13 mouse cellular contexts compared by ENCODE assay signal in genomic region chr1:186478428-186479238, GRCm38 (mm10).
DNase-seq lines count a peak whose midpoint lies in the region; ATAC-seq and TF ChIP-seq lines count a peak whose summit lies in the region.
"Had no signal": no experiment of that assay in that cellular context is flagged by ENCODE, and none has a peak within 500 bp of the region (broad histone marks: within the 10 kb centered on the region; RNA-seq: fewer than 3 reads in every experiment).

No protein-coding gene starts in this region.

- H3K9ac ChIP-seq in intestine, postnatal 0 days (ENCODE audit: low read depth, low read length): no peak overlapping the region
- H3K9ac ChIP-seq in hindbrain, embryonic 11.5 days (ENCODE audit: low read depth, low read length): no peak overlapping the region
- no peak overlapping the region for H3K9ac ChIP-seq in neural tube, embryonic 15.5 days (replicated peaks)
- H3K9ac ChIP-seq: heart, embryonic 15.5 days; lung, embryonic 14.5 days had no signal

- peak; percentile 87 for ATAC-seq in intestine, postnatal 0 days
- no peak for ATAC-seq in hindbrain, embryonic 11.5 days (ENCODE audit: low FRiP score)
- no peak for ATAC-seq in neural tube, embryonic 15.5 days (ENCODE audit: low FRiP score)

- WGBS in intestine, postnatal 0 days: 59% methylated on average over 8 of the region's 8 CpGs
- 69% methylated on average over 8 of the region's 8 CpGs for WGBS in limb, embryonic 10.5 days
- WGBS in hindbrain, embryonic 11.5 days: 82% methylated on average over 8 of the region's 8 CpGs
- 77% methylated on average over 8 of the region's 8 CpGs for WGBS in neural tube, embryonic 15.5 days

- peaks cover 3% of the 10 kb centered on the region; the same call in 1 of the 2 replicates for H3K4me1 ChIP-seq in intestine, postnatal 0 days (replicated peaks; ENCODE audit: control insufficient read depth, insufficient read depth, low read length)
- peaks cover 19% of the 10 kb centered on the region for H3K4me1 ChIP-seq in limb, embryonic 10.5 days
- no peaks in the 10 kb centered on the region for H3K4me1 ChIP-seq in hindbrain, embryonic 11.5 days (replicated peaks; ENCODE audit: control insufficient read depth, insufficient read depth, low read length)
- 0 out of 2 replicates have a peak, but pooled peaks cover 4% of the 10 kb centered on the region for H3K4me1 ChIP-seq in neural tube, embryonic 15.5 days

- peak; percentile 86 for DNase-seq in 3T3-L1 (ENCODE audit: low read depth, low spot score)
- DNase-seq in gastrocnemius, adult 2 months: peak; percentile 72
- DNase-seq in limb, embryonic 10.5 days (ENCODE audit: low spot score): no peak
- no peak for DNase-seq in right cerebral cortex, postnatal 4 days
- DNase-seq in hindbrain, embryonic 11.5 days (ENCODE audit: low spot score): no peak
- DNase-seq in thymus, adult 18-20 months: no peak
- DNase-seq: cerebellum, postnatal 10 days; lung, embryonic 14.5 days had no signal

- no peaks in the 10 kb centered on the region for H3K36me3 ChIP-seq in intestine, postnatal 0 days (ENCODE audit: control insufficient read depth, insufficient read depth)
- no peaks in the 10 kb centered on the region for H3K36me3 ChIP-seq in limb, embryonic 10.5 days
- no peaks in the 10 kb centered on the region for H3K36me3 ChIP-seq in hindbrain, embryonic 11.5 days (ENCODE audit: control insufficient read depth, insufficient read depth, low read length)
- no peaks in the 10 kb centered on the region for H3K36me3 ChIP-seq in neural tube, embryonic 15.5 days
- H3K36me3 ChIP-seq: heart, embryonic 15.5 days had no signal

- no peaks in the 10 kb centered on the region for H3K27me3 ChIP-seq in intestine, postnatal 0 days (replicated peaks; ENCODE audit: control insufficient read depth, insufficient read depth, low read length)
- H3K27me3 ChIP-seq in limb, embryonic 10.5 days (ENCODE audit: low read depth, poor library complexity, severe bottlenecking): no peaks in the 10 kb centered on the region
- no peaks in the 10 kb centered on the region for H3K27me3 ChIP-seq in hindbrain, embryonic 11.5 days (ENCODE audit: control insufficient read depth, insufficient read depth, low read length)
- no peaks in the 10 kb centered on the region for H3K27me3 ChIP-seq in neural tube, embryonic 15.5 days (replicated peaks)
- H3K27me3 ChIP-seq: heart, embryonic 15.5 days had no signal

- H3K9me3 ChIP-seq in intestine, postnatal 0 days (ENCODE audit: control insufficient read depth): no peaks in the 10 kb centered on the region
- no peaks in the 10 kb centered on the region for H3K9me3 ChIP-seq in limb, embryonic 10.5 days (replicated peaks)
- no peaks in the 10 kb centered on the region for H3K9me3 ChIP-seq in hindbrain, embryonic 11.5 days (ENCODE audit: control insufficient read depth, low read length)
- no peaks in the 10 kb centered on the region for H3K9me3 ChIP-seq in neural tube, embryonic 15.5 days (replicated peaks)
- H3K9me3 ChIP-seq: heart, embryonic 15.5 days had no signal

- no peak overlapping the region for H3K4me2 ChIP-seq in intestine, postnatal 0 days (replicated peaks; ENCODE audit: low read depth)
- no peak overlapping the region for H3K4me2 ChIP-seq in hindbrain, embryonic 11.5 days (replicated peaks; ENCODE audit: low read depth, low read length)
- H3K4me2 ChIP-seq in neural tube, embryonic 15.5 days: no peak overlapping the region
- H3K4me2 ChIP-seq: heart, embryonic 15.5 days; lung, embryonic 14.5 days had no signal

- peak overlapping the region; percentile 78 for H3K27ac ChIP-seq in gastrocnemius, adult 2 months
- H3K27ac ChIP-seq in intestine, postnatal 0 days (ENCODE audit: low read depth, low read length): no peak overlapping the region; the same call in 1 of the 2 replicates
- 0 out of 2 replicates have a peak overlapping the region, but pooled peaks have one; percentile 63 for H3K27ac ChIP-seq in limb, embryonic 10.5 days
- no peak overlapping the region for H3K27ac ChIP-seq in hindbrain, embryonic 11.5 days (ENCODE audit: low read depth, low read length)
- no peak overlapping the region for H3K27ac ChIP-seq in neural tube, embryonic 15.5 days (replicated peaks)
- H3K27ac ChIP-seq: heart, embryonic 15.5 days; left cerebral cortex, adult 2 months had no signal

- intact Hi-C loops in gastrocnemius, adult 2 months (cut with DNase I): no loop called here

- no peak for TF ChIP-seq CTCF in gastrocnemius, adult 2 months (IDR thresholded peaks at IDR 0.05)
- TF ChIP-seq CTCF in intestine, postnatal 0 days (IDR thresholded peaks at IDR 0.05; ENCODE audit: low read depth): no peak

- no peak overlapping the region for H3K4me3 ChIP-seq in gastrocnemius, adult 2 months
- no peak overlapping the region for H3K4me3 ChIP-seq in intestine, postnatal 0 days (ENCODE audit: low read depth, low read length)
- no peak overlapping the region for H3K4me3 ChIP-seq in limb, embryonic 10.5 days
- no peak overlapping the region for H3K4me3 ChIP-seq in hindbrain, embryonic 11.5 days (ENCODE audit: low read depth, low read length)
- H3K4me3 ChIP-seq in neural tube, embryonic 15.5 days (replicated peaks): no peak overlapping the region
- H3K4me3 ChIP-seq: erythroblast, embryonic 14.5 days; heart, embryonic 15.5 days; left cerebral cortex, adult 2 months had no signal

Comparison
In these comparisons a context has a peak if more than half of its experiments do, and no peak if none do; other contexts are left out.
1. DNase-seq: peak in 3T3-L1 (single experiment) and gastrocnemius, adult 2 months (single experiment); none in limb, embryonic 10.5 days (single experiment), right cerebral cortex, postnatal 4 days (single experiment), hindbrain, embryonic 11.5 days (single experiment) and thymus, adult 18-20 months (0 of 2).
2. H3K27ac ChIP-seq: peak in gastrocnemius, adult 2 months (single experiment) and limb, embryonic 10.5 days (single experiment); none in intestine, postnatal 0 days (single experiment), hindbrain, embryonic 11.5 days (single experiment) and neural tube, embryonic 15.5 days (single experiment).